Mouse (Mus musculus): Measurements from ENCODE around the gene Srp68. TPM values are rescaled to one million over a fixed set of nuclear protein-coding genes. Genes with fewer than 3 reads are reported as not detected.

The Srp68 gene
- polyA plus RNA-seq, 1 experiment: 101 TPM

- TF ChIP-seq EP300 (IDR thresholded peaks at IDR 0.05; ENCODE audit: insufficient read depth, low read depth, low read length) (no peak), CTCF (IDR thresholded peaks at IDR 0.05; ENCODE audit: low read depth, low read length) (no peak), POLR2A (IDR thresholded peaks at IDR 0.05; ENCODE audit: insufficient read depth, low read length) (no peak)
- H3K4me1 ChIP-seq (ENCODE audit: control insufficient read depth, insufficient read depth, low read length): no peaks in the 10 kb centered on the region
- no peaks in the 10 kb centered on the region for H3K27me3 ChIP-seq (ENCODE audit: control insufficient read depth, insufficient read depth, low read length, poor library complexity, severe bottlenecking)
- H3K9ac ChIP-seq (ENCODE audit: low read depth, poor library complexity, severe bottlenecking): no peak overlapping the region
- no peak overlapping the region for H3K4me3 ChIP-seq (ENCODE audit: low read depth, low read length)
- H3K9me3 ChIP-seq (replicated peaks; ENCODE audit: control insufficient read depth, insufficient read depth, low read length, poor library complexity, severe bottlenecking): no peaks in the 10 kb centered on the region
- peaks cover 33% of the 10 kb centered on the region for H3K36me3 ChIP-seq (ENCODE audit: control insufficient read depth, insufficient read depth, low read length, poor library complexity, severe bottlenecking)
- no peak overlapping the region for H3K27ac ChIP-seq (ENCODE audit: insufficient read depth, low read length)
Measured at GRCm38 (mm10) chr11:116259461-116259860, 14.6 kb downstream of the Srp68 start.

DNA sequence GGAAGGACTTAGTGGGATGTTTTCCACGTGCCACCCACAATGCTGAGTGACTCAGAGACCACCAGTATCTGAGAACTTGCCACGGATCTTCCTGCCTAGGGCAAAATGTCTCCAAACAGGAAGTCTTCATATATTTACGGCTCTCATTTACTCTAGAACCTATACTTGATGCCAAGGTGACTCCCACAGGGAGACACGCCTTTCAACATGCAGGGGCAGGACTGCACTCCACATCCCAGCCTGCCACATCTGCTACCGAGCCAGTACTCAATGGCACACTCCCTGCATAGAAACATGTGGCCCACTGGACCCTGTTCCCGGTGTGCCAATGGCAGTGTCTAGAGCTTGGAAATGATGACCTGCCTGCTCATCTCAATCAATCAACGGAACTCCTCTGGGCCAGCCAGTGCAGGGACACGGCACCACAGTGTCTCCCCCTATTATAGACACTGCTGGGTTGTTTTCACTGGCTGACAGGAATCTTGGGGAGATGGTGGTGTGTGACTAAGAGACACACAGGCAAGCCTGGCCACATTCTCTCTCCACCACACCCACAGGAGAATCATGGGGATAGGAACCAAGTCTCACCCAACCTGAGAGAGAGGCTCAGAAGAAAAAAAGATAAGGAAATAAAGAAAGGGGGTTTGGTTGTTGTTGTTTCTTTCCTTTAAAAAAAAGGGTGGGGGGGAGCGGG, 17.9 kb downstream of the Srp68 start:
- no peaks in the 10 kb centered on the region for H3K9me3 ChIP-seq (replicated peaks; ENCODE audit: control insufficient read depth, insufficient read depth, low read length, poor library complexity, severe bottlenecking)
- no peak overlapping the region for H3K9ac ChIP-seq (ENCODE audit: low read depth, poor library complexity, severe bottlenecking)
- TF ChIP-seq CTCF (IDR thresholded peaks at IDR 0.05; ENCODE audit: low read depth, low read length) (no peak), EP300 (IDR thresholded peaks at IDR 0.05; ENCODE audit: insufficient read depth, low read depth, low read length) (no peak), POLR2A (IDR thresholded peaks at IDR 0.05; ENCODE audit: insufficient read depth, low read length) (no peak)
- H3K4me3 ChIP-seq (ENCODE audit: low read depth, low read length): no peak overlapping the region
- no peak overlapping the region for H3K27ac ChIP-seq (ENCODE audit: insufficient read depth, low read length)
- H3K4me1 ChIP-seq (ENCODE audit: control insufficient read depth, insufficient read depth, low read length): no peaks in the 10 kb centered on the region
- peaks cover 16% of the 10 kb centered on the region for H3K36me3 ChIP-seq (ENCODE audit: control insufficient read depth, insufficient read depth, low read length, poor library complexity, severe bottlenecking)
- no peaks in the 10 kb centered on the region for H3K27me3 ChIP-seq (ENCODE audit: control insufficient read depth, insufficient read depth, low read length, poor library complexity, severe bottlenecking)

- H3K27me3 ChIP-seq (ENCODE audit: control insufficient read depth, insufficient read depth, low read length, poor library complexity, severe bottlenecking): no peaks in the 10 kb centered on the region
- peaks cover 17% of the 10 kb centered on the region for H3K36me3 ChIP-seq (ENCODE audit: control insufficient read depth, insufficient read depth, low read length, poor library complexity, severe bottlenecking)
- H3K4me3 ChIP-seq (ENCODE audit: low read depth, low read length): no peak overlapping the region
- no peak overlapping the region for H3K9ac ChIP-seq (ENCODE audit: low read depth, poor library complexity, severe bottlenecking)
- TF ChIP-seq EP300 (IDR thresholded peaks at IDR 0.05; ENCODE audit: insufficient read depth, low read depth, low read length) (no peak), CTCF (IDR thresholded peaks at IDR 0.05; ENCODE audit: low read depth, low read length) (no peak), POLR2A (IDR thresholded peaks at IDR 0.05; ENCODE audit: insufficient read depth, low read length) (no peak)
- no peak overlapping the region for H3K27ac ChIP-seq (ENCODE audit: insufficient read depth, low read length)
- H3K4me1 ChIP-seq (ENCODE audit: control insufficient read depth, insufficient read depth, low read length): no peaks in the 10 kb centered on the region
- H3K9me3 ChIP-seq (replicated peaks; ENCODE audit: control insufficient read depth, insufficient read depth, low read length, poor library complexity, severe bottlenecking): no peaks in the 10 kb centered on the region
Measured at GRCm38 (mm10) chr11:116255090-116255981, 18.7 kb downstream of the Srp68 start.

DNA sequence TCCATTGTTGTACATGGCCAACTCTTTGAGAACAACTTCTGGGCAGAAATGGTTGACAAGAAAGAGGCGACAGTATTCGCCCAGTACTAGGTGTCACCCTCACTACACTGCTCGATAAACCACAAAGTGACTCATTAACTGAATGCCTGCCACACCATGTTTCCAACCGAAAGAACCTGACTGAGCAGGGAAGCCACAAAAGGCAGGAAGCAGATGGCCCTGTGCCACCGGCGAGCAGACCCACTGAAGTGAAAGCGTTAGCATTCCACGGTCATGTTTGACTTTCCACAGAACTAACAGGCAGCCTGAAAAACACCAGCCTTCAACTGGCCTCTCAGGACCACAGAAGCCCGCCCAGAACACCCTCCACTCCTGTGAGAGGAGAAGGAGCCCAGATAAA, 19.4 kb downstream of the Srp68 start:
- H3K4me3 ChIP-seq (ENCODE audit: low read depth, low read length): no peak overlapping the region
- no peaks in the 10 kb centered on the region for H3K27me3 ChIP-seq (ENCODE audit: control insufficient read depth, insufficient read depth, low read length, poor library complexity, severe bottlenecking)
- no peak overlapping the region for H3K27ac ChIP-seq (ENCODE audit: insufficient read depth, low read length)
- TF ChIP-seq POLR2A (IDR thresholded peaks at IDR 0.05; ENCODE audit: insufficient read depth, low read length) (no peak), EP300 (IDR thresholded peaks at IDR 0.05; ENCODE audit: insufficient read depth, low read depth, low read length) (no peak), CTCF (IDR thresholded peaks at IDR 0.05; ENCODE audit: low read depth, low read length) (no peak)
- no peaks in the 10 kb centered on the region for H3K4me1 ChIP-seq (ENCODE audit: control insufficient read depth, insufficient read depth, low read length)
- peaks cover 19% of the 10 kb centered on the region for H3K36me3 ChIP-seq (ENCODE audit: control insufficient read depth, insufficient read depth, low read length, poor library complexity, severe bottlenecking)
- no peaks in the 10 kb centered on the region for H3K9me3 ChIP-seq (replicated peaks; ENCODE audit: control insufficient read depth, insufficient read depth, low read length, poor library complexity, severe bottlenecking)
- H3K9ac ChIP-seq (ENCODE audit: low read depth, poor library complexity, severe bottlenecking): no peak overlapping the region

- peaks cover 19% of the 10 kb centered on the region for H3K36me3 ChIP-seq (ENCODE audit: control insufficient read depth, insufficient read depth, low read length, poor library complexity, severe bottlenecking)
- H3K4me1 ChIP-seq (ENCODE audit: control insufficient read depth, insufficient read depth, low read length): no peaks in the 10 kb centered on the region
- no peak overlapping the region for H3K27ac ChIP-seq (ENCODE audit: insufficient read depth, low read length)
- H3K4me3 ChIP-seq (ENCODE audit: low read depth, low read length): no peak overlapping the region
- TF ChIP-seq CTCF (IDR thresholded peaks at IDR 0.05; ENCODE audit: low read depth, low read length): no peak
- TF ChIP-seq EP300 (IDR thresholded peaks at IDR 0.05; ENCODE audit: insufficient read depth, low read depth, low read length): no peak
- no peak for TF ChIP-seq POLR2A (IDR thresholded peaks at IDR 0.05; ENCODE audit: insufficient read depth, low read length)
- H3K27me3 ChIP-seq (ENCODE audit: control insufficient read depth, insufficient read depth, low read length, poor library complexity, severe bottlenecking): no peaks in the 10 kb centered on the region
- H3K9ac ChIP-seq (ENCODE audit: low read depth, poor library complexity, severe bottlenecking): no peak overlapping the region
- H3K9me3 ChIP-seq (replicated peaks; ENCODE audit: control insufficient read depth, insufficient read depth, low read length, poor library complexity, severe bottlenecking): no peaks in the 10 kb centered on the region
Measured at GRCm38 (mm10) chr11:116253076-116253600, 20.9 kb downstream of the Srp68 start.

All from ES-Bruce4 (cell line).